Mouse (Mus musculus) lung, embryonic 14.5 days (tissue): Measurements from ENCODE around the gene Ppfibp1. TPM values are rescaled to one million over a fixed set of nuclear protein-coding genes. Genes with fewer than 3 reads are reported as not detected.

ENCODE experiments used
- ATAC-seq: fragments of 200-750 bp; cut with Nextera tagmentation; 2 replicates; pipeline ENCODE4 v1.8.0; 2017; ENCODE audit warnings: mild to moderate bottlenecking, moderate TSS enrichment, moderate library complexity; ENCODE audit not compliant: insufficient read depth
- DNase-seq: peaks from one replicate; pipeline ENCODE4 v3.0.0-alpha.2; 2015
- H3K27ac ChIP-seq: fragments of 300-500 bp; sonication (generic); 2 replicates; pipeline ENCODE4 v1.5.1; 2014; ENCODE audit warnings: low read depth, mild to moderate bottlenecking, moderate library complexity
- H3K27me3 ChIP-seq: fragments of 300-500 bp; sonication (generic); 2 replicates; pipeline ENCODE4 v1.6.1; 2014; ENCODE audit warnings: low read length, control low read depth; ENCODE audit not compliant: insufficient read depth
- H3K36me3 ChIP-seq: fragments of 300-500 bp; sonication (generic); 2 replicates; pipeline ENCODE4 v1.6.1; 2014; ENCODE audit warnings: control low read depth; ENCODE audit not compliant: insufficient read depth
- H3K4me1 ChIP-seq: fragments of 300-500 bp; sonication (generic); 2 replicates; pipeline ENCODE4 v1.6.1; 2014; ENCODE audit warnings: antibody characterized with exemption, control low read depth; ENCODE audit not compliant: insufficient read depth
- H3K4me2 ChIP-seq: fragments of 300-500 bp; sonication (generic); 2 replicates; pipeline ENCODE4 v1.6.1; 2014; ENCODE audit warnings: mild to moderate bottlenecking
- H3K4me3 ChIP-seq: fragments of 300-500 bp; sonication (generic); 2 replicates; pipeline ENCODE4 v1.5.1; 2014; ENCODE audit warnings: low read depth, low read length
- H3K9ac ChIP-seq: fragments of 300-500 bp; sonication (generic); 2 replicates; pipeline ENCODE4 v1.6.1; 2014
- H3K9me3 ChIP-seq: fragments of 300-500 bp; sonication (generic); 2 replicates; pipeline ENCODE4 v1.6.1; 2016; ENCODE audit warnings: low read depth, low read length, control low read depth
- CTCF ChIP-seq: IDR thresholded peaks from 2 replicates; pipeline ENCODE4 v1.5.1; 2016; ENCODE audit warnings: antibody characterized with exemption, low read depth
- WGBS: fragments of 180-500 bp; shearing (Covaris S2); extraction: QIAGEN DNeasy Blood & Tissue Kit; methylation state at CpG from one replicate; pipeline ENCODE4 v1.1.7; 2014; 5-methylcytosine and 5-hydroxymethylcytosine counted together
- polyA plus RNA-seq: library from polyadenylated mRNA; unstranded; fragments of >200 nt; fragmentation: Nextera tagmentation; extraction: Ambion mirVana; gene quantifications from 2 replicates; pipeline ENCODE4 v1.2.1, GENCODE M21; 2014

Ppfibp1 gene
- polyA plus RNA-seq, 1 experiment from 2014 or later, result 52.5 TPM

DNA sequence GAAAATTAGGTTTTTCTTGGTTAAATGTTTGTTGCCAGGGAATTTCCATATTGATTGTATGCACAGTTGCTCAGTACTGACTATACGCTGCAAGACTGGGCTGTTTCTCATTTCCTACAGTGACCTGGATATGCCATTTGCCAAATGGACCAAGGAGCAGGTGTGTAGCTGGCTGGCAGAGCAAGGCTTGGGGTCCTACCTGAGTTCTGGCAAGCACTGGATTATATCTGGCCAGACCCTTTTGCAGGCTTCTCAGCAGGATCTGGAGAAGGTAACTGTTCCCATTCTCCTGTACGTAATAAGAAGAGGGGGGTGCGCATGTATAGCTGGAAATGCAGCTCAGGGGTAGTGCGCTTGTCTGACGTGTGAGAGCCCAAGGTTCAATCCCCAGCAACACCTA lies 132.9 kb downstream of the Ppfibp1 start:
- H3K9me3 ChIP-seq, result no peaks in the 10 kb centered on the region
- no peaks in the 10 kb centered on the region for H3K4me1 ChIP-seq
- no peaks in the 10 kb centered on the region for H3K27me3 ChIP-seq
- no peak overlapping the region for H3K9ac ChIP-seq
- no peak overlapping the region for H3K4me3 ChIP-seq
- H3K4me2 ChIP-seq, result no peak overlapping the region
- DNase-seq (no peak), ATAC-seq (no peak)
- peaks cover 53% of the 10 kb centered on the region for H3K36me3 ChIP-seq
- no peak for TF ChIP-seq CTCF
- WGBS, result 88% methylated on average over 5 of the region's 5 CpGs
- H3K27ac ChIP-seq, result no peak overlapping the region

DNA sequence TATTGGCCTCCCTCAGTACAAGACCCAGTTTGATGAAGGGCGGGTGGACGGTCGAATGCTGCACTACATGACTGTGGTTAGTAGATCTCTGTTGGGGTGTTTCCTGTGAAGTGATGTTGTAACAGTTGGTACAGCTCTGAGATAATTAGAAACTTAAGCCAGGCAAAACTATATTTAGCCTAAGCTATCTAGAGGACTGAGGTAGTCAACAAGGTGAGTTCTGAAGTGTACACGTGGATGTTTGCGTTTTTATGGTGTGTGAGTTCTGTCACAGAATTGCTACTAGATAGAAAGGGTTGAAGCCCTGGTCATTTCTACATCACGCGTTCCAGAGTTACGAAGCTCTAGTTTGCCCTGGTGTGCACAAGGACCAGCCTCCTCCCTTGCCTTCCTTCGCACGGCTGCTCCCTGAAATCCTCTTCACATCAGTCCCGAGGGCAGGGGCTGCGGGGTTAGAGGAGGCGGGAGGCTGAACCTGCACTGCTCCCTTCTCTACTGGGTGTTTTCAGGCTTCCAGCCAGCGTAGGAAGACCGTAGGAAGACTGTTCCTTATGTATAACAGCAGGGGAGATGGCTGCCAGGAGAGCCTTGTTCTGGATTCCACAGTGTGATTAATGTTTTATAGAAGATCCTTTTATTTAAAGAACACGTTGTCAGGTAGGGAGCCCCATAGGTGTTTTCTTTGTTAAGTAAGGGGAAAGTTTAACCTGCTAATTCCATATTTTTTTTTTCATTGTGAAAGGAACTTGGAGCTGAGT lies 134.3 kb downstream of the Ppfibp1 start:
- Histone ChIP-seq H3K9ac (no peak overlapping the region), H3K4me2 (no peak overlapping the region), H3K4me1 (no peaks in the 10 kb centered on the region), H3K4me3 (no peak overlapping the region), H3K27ac (no peak overlapping the region), H3K36me3 (peaks cover 57% of the 10 kb centered on the region), H3K27me3 (no peaks in the 10 kb centered on the region), H3K9me3 (no peaks in the 10 kb centered on the region)
- DNase-seq (no peak), ATAC-seq (no peak)
- WGBS, result 86% methylated on average over 16 of the region's 16 CpGs
- TF ChIP-seq CTCF, result no peak

DNA sequence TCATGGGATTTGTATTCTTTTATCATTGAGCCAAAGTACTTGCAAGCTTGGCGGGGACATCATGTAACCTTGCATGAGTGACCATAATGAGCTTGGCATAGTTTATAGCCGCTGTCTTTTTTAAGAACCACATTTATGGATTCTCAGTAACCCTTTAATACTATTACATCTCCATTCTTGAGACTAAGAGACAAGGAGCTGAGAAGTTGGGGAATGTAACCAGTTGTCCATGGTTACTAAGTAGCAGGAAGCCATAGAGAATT lies 134.8 kb downstream of the Ppfibp1 start:
- Histone ChIP-seq H3K27me3 (no peaks in the 10 kb centered on the region), H3K4me3 (no peak overlapping the region), H3K9me3 (no peaks in the 10 kb centered on the region), H3K36me3 (peaks cover 59% of the 10 kb centered on the region), H3K4me1 (no peaks in the 10 kb centered on the region), H3K4me2 (no peak overlapping the region), H3K9ac (no peak overlapping the region), H3K27ac (no peak overlapping the region)
- 91% methylated on average over 2 of the region's 2 CpGs for WGBS
- ATAC-seq, result no peak
- DNase-seq, result no peak
- no peak for TF ChIP-seq CTCF

DNA sequence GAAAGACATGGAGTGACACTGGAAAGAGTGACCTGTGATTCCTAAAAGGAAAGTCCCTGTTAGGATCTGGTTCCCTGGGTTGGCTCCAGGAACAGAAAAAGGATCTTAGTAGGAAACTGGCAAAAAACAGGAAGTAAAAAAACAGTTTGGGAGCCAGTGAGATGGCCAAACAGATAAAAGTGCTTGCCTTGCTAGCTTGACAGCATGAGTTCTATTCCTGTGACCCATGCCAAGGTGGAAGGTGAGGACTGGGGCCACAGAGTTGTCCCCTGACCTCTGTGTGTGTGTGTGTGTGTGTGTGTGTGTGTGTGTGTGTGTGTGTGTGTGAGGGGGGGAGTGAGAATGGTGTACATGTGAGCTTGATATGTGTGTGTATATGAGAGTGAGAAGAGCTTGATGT lies 135.3 kb downstream of the Ppfibp1 start:
- no peak overlapping the region for H3K4me2 ChIP-seq
- ATAC-seq, result no peak
- no peaks in the 10 kb centered on the region for H3K4me1 ChIP-seq
- no peaks in the 10 kb centered on the region for H3K9me3 ChIP-seq
- H3K36me3 ChIP-seq, result peaks cover 61% of the 10 kb centered on the region
- no peak for TF ChIP-seq CTCF
- H3K27me3 ChIP-seq, result no peaks in the 10 kb centered on the region
- no peak overlapping the region for H3K27ac ChIP-seq
- H3K4me3 ChIP-seq, result no peak overlapping the region
- no peak for DNase-seq
- no peak overlapping the region for H3K9ac ChIP-seq

DNA sequence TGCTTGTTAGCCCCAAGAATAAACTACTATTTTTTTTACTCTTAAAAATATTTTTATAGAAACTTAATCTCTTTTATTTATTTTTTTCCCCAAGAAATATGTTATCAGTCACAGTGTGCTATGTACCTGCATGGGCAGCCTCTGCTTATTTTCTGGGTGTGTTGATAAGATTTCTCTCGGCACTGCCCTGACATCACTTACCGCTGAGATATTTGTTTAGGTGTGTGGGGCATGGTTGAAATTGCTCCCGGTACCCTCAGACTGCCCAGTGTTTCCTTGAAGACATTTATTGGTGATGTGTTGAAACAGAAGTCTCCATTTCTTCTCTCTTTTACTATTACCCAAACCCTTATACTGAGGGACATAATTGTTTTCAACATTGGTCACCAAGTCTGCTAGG lies 136.5 kb downstream of the Ppfibp1 start:
- peaks cover 54% of the 10 kb centered on the region for H3K36me3 ChIP-seq
- ATAC-seq (no peak), DNase-seq (no peak)
- no peaks in the 10 kb centered on the region for H3K4me1 ChIP-seq
- TF ChIP-seq CTCF, result no peak
- H3K9me3 ChIP-seq, result no peaks in the 10 kb centered on the region
- no peak overlapping the region for H3K27ac ChIP-seq
- no peak overlapping the region for H3K4me2 ChIP-seq
- no peak overlapping the region for H3K9ac ChIP-seq
- H3K4me3 ChIP-seq, result no peak overlapping the region
- H3K27me3 ChIP-seq, result no peaks in the 10 kb centered on the region
- 52% methylated on average over 3 of the region's 3 CpGs for WGBS

DNA sequence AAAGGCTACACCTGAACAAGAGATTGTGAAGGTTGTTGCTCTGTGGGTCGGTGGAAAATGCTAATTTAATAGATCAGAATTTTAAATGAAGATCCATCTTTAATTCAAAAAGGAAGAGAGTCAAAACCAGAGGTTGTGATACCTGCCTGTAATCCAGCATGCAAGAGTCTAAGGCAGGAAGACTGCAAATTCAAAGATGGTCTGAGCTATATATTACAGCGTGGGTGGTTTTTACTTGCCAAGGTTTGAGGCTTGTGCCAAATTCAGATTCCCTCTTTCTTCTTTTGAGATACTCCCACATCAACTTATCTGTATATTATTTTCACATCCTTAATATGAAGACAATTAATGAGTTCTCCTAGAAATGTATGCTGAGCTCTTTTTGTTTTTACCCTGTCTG lies 140.1 kb downstream of the Ppfibp1 start:
- no peaks in the 10 kb centered on the region for H3K9me3 ChIP-seq
- no peaks in the 10 kb centered on the region for H3K27me3 ChIP-seq
- H3K27ac ChIP-seq, result no peak overlapping the region
- H3K4me3 ChIP-seq, result no peak overlapping the region
- H3K36me3 ChIP-seq, result peaks cover 61% of the 10 kb centered on the region
- no peaks in the 10 kb centered on the region for H3K4me1 ChIP-seq
- ATAC-seq (no peak), DNase-seq (no peak)
- no peak for TF ChIP-seq CTCF
- no peak overlapping the region for H3K9ac ChIP-seq
- no peak overlapping the region for H3K4me2 ChIP-seq
- 79% methylated on average over 2 of the region's 2 CpGs for WGBS

DNA sequence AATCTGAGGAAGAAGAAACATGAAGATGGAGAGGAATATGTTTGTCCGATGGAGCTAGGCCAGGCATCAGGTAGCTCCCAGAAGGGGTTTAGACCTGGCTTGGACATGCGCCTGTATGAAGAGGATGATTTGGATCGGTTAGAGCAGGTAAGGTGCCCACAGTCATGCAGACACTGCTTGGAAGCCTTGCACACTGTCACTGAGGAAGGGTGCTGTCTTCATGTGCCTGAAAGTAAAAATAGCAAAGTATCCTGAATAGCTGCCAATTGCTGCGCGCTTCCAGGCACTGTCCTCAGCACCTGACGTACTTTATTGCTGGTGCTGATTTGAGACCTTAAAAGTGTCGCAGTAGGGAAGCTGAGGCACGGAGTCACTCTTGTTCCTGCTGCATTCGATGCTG lies 141.3 kb downstream of the Ppfibp1 start:
- H3K4me2 ChIP-seq, result no peak overlapping the region
- TF ChIP-seq CTCF, result no peak
- H3K9me3 ChIP-seq, result no peaks in the 10 kb centered on the region
- peaks cover 61% of the 10 kb centered on the region for H3K36me3 ChIP-seq
- ATAC-seq (no peak), DNase-seq (no peak)
- H3K27ac ChIP-seq, result no peak overlapping the region
- H3K9ac ChIP-seq, result no peak overlapping the region
- no peaks in the 10 kb centered on the region for H3K27me3 ChIP-seq
- no peaks in the 10 kb centered on the region for H3K4me1 ChIP-seq
- no peak overlapping the region for H3K4me3 ChIP-seq
- WGBS, result 93% methylated on average over 9 of the region's 9 CpGs
